Mouse (Mus musculus) splenic B cell, adult 2 months (primary cell): ENCODE measurements at regions not wholly inside any gene's neighbourhood (a gene's known extent, or its start where the extent isn't known, plus 50 kb on each side); places are given as distances from the start of the nearest gene placed in this dataset.
"Not testable (repeated sequence)": the region's sequence is repeated elsewhere in the genome, so short reads cannot be mapped to it uniquely, and the experiment has no call there.

Experiments used
- DNase-seq: peaks from one replicate; pipeline ENCODE4 v3.0.0-alpha.2; 2011; ENCODE audit warnings: low read depth, low spot score
- H3K27me3 ChIP-seq: 2 replicates; pipeline ENCODE4 v1.6.1; 2012; ENCODE audit warnings: mild to moderate bottlenecking, low read length, moderate library complexity, mixed read lengths; ENCODE audit not compliant: control insufficient read depth, poor library complexity, insufficient read depth, severe bottlenecking
- H3K36me3 ChIP-seq: 2 replicates; pipeline ENCODE4 v1.6.1; 2012; ENCODE audit warnings: mild to moderate bottlenecking, low read length, moderate library complexity, mixed read lengths; ENCODE audit not compliant: control insufficient read depth, poor library complexity, insufficient read depth, severe bottlenecking

DNA sequence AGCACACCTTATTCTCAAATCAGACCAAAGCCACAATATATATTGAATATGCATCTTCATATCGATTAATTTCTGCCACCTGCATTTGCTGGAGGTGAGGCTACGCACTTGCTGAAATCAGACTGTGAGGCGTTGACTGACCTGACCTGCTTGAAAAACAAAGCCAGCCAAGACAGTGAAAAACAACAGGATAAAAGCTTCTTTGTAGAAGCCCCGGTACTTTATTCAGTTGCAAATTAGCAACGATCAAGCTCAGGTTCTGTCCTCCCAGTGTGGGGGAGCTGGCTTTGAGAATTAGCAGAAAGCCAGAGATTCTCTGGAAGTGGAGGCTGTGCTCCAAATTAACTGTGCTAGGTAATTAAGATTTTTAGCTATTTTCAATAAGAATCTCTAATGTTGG is 100.6 kb downstream of the Vmn2r79 start:
- Histone ChIP-seq H3K27me3 (no peaks in the 10 kb centered on the region), H3K36me3 (no peaks in the 10 kb centered on the region)
- DNase-seq, result no peak

- H3K36me3 ChIP-seq, DNase-seq, H3K27me3 ChIP-seq: not testable (repeated sequence)
Observed at GRCm38 (mm10) chr7:87099611-87100010, 103.7 kb downstream of the Vmn2r79 start.

DNA sequence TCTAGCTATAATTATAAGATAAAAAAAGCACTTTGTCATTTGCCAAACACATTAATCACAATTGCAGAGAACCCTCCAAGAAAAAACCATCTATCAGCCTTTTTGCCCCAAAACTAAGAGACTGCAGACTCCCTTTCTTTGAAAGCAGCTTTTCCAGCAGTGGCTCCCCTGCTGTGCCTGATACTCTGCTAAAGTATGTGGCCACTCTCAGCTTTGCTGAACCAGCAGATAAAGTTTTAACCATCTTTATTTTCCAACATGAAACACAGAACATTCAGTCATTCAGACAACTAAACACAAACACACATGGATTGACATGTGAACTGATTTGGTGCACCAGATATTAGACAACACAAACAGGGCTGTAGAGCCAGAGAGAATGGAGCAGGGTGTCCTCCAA is 104.5 kb downstream of the Vmn2r79 start:
- not testable (repeated sequence) for H3K27me3 ChIP-seq, H3K36me3 ChIP-seq, DNase-seq

DNA sequence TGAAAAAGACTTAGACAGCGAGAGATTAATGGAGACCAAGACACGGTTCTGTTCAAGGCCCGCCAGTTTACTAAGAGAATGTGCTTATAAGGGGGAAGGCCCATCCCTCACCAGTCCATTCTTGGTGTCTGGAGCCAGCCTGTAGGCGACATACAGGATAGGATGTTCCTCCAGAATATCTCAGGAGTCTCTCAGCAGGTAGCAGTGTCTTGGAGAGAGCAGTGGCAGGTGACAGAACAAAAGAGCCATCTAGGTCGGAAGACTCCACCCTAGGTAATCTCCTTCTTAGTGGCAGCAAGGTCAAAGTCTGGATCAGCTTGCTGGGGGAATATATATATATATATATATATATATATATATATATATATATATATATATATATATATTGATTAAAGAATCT is 105.4 kb downstream of the Vmn2r79 start:
- not testable (repeated sequence) for H3K27me3 ChIP-seq, DNase-seq, H3K36me3 ChIP-seq

DNA sequence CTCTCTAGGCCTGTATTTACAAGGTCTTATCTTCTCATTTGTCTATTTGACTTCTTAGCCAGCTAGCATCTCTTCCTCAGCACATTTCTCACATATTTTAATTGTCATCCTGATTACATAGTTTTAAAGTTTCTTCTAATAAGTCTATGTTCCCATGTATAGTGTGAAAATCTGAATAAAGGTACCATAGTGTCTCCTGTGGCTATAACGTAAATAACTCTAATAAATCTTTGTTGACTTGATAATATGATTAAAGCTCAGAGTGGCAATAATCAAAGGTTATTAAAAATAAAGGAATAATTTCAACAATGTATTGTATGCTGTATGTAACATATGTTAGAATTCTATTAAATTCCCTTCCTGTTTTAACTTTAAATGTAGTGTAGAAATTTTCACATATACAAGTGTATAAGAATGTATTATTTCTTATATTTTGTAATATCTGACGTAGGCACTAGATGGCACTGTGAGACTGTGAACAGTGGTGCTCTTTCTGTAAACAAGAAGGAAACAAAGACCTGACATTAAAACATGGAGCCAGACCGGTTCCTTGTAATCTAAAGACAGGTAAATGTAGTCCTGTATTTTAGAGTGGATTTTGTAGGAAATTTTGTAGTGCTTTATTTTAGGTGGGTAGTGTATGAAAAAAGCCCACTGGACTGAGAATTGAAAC is 114.5 kb downstream of the Vmn2r79 start:
- H3K27me3 ChIP-seq, result no peaks in the 10 kb centered on the region
- peak; percentile 20 for DNase-seq

GRCm38 (mm10) chr7:87110985-87111372 is 115.1 kb downstream of the Vmn2r79 start:
- no peak for DNase-seq
- no peaks in the 10 kb centered on the region for H3K36me3 ChIP-seq
- no peaks in the 10 kb centered on the region for H3K27me3 ChIP-seq

More for the DNA sequence above, 114.5 kb downstream of the Vmn2r79 start:
- no peaks in the 10 kb centered on the region for H3K36me3 ChIP-seq

DNA sequence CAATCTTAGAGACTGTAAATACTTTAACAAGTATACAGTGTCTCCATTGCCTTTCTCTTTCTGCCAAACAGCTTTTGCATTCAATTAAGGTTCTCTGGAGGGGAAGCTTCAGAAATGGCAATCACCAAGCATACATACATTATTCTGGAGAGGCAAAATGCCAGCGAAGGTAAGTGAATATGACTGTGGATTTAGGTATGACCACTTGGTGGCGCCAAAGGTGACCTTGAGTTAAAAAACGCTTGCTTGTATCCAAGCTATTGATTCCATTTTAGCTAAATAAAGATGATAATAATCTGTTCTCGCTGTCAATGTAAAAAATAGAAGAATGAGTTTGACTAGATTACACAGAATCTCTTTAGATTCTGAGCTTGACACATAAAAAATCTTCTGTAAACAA is 117.7 kb downstream of the Vmn2r79 start:
- H3K27me3 ChIP-seq, result no peaks in the 10 kb centered on the region
- no peaks in the 10 kb centered on the region for H3K36me3 ChIP-seq
- DNase-seq, result peak; percentile 6

- no peaks in the 10 kb centered on the region for H3K36me3 ChIP-seq
- H3K27me3 ChIP-seq, result no peaks in the 10 kb centered on the region; the same call in 1 of the 2 replicates
- DNase-seq, result no peak
Observed at GRCm38 (mm10) chr7:87122516-87122915, 123.4 kb upstream of the Nox4 start.

- no peak for DNase-seq
- Histone ChIP-seq H3K36me3 (no peaks in the 10 kb centered on the region), H3K27me3 (no peaks in the 10 kb centered on the region)
Observed at GRCm38 (mm10) chr7:87145896-87146295, 100.0 kb upstream of the Nox4 start.

DNA sequence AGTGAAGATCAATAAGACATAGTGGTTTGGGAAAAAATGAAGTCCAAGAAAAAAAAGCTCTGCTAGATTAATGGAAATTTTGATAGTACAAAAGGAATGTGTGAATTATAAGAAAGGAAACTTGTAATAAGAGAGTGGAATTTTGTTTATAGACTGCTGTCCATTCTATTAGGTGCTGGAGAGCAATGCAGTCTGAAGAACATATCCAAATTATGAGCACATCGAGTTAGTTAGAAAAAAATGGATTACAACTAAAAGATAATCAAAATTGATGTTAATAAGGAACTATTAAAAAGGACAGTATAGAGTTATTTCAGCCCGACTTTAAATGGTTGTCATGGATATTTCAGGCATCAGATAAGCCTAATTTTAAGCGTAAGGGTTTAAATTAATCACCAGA is 98.2 kb upstream of the Nox4 start:
- DNase-seq, result no peak
- H3K27me3 ChIP-seq, result no peaks in the 10 kb centered on the region
- H3K36me3 ChIP-seq, result no peaks in the 10 kb centered on the region

- Histone ChIP-seq H3K36me3 (no peaks in the 10 kb centered on the region), H3K27me3 (no peaks in the 10 kb centered on the region)
- no peak for DNase-seq
Observed at GRCm38 (mm10) chr7:87148681-87149080, 97.2 kb upstream of the Nox4 start.

DNA sequence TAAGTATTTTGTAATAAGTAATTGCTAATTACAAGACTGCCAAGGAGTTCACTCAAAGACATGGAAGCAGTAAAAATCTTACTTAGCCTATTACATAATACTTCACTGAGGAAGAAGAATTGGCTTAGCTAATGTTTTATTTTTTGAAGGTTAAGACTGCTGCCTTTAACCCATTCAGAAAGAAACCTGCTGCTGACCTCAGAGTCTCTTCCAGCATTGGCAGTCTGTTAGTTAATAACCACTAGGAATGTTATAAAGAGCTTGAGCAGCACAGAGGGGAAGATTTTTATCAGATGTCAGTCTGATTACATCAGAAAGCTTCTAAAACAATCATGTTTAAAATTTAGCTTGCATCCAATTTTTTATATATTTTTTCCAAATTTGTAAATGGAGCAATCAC is 94.9 kb upstream of the Nox4 start:
- no peaks in the 10 kb centered on the region for H3K36me3 ChIP-seq
- no peaks in the 10 kb centered on the region for H3K27me3 ChIP-seq
- no peak for DNase-seq

DNA sequence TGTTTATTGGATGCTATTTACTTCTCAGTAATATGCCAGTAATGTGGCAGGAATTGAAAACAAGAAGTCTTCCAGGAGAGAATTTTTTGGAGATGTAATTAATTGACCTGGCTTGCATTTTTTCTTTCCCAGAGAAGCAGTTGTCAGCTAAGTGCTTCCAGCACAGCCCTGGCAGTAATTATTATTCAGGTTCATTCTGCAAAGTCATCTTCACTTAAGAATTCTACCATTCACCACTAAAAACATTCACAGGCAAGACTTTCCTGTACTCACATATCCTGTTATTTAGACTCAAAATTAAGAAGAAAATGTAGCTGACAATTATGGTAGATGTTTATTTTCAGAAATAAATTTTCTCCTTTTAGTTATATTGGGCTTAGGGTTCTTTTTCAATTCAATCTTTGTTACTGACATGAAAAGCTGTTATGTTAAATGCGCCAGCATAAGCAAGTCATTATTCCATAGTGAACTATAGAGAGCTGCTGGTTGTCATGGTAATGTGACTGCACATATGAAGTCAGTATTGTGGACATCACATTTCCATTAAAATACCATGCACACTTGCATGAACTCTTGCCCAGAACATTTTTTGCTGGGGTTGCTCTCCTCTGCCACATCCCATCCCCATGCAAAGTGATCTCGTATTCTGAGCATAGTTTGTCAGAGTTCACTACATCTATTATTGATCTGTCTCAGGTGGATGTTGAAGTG is 59.3 kb upstream of the Nox4 start:
- no peaks in the 10 kb centered on the region for H3K36me3 ChIP-seq
- H3K27me3 ChIP-seq, result no peaks in the 10 kb centered on the region
- no peak for DNase-seq

GRCm38 (mm10) chr7:87195647-87196046 is 50.2 kb upstream of the Nox4 start:
- no peaks in the 10 kb centered on the region for H3K36me3 ChIP-seq
- no peak for DNase-seq
- H3K27me3 ChIP-seq, result no peaks in the 10 kb centered on the region
